Mouse (Mus musculus) spleen, adult 2 months (tissue): ENCODE measurements around the gene Zfp784.

Experiments
- CTCF ChIP-seq: fragments of 200-500 bp; IDR thresholded peaks from 2 replicates; pipeline ENCODE4 v1.5.1; 2011; ENCODE audit warnings: mild to moderate bottlenecking, inconsistent platforms; ENCODE audit not compliant: insufficient read depth, insufficient read length, insufficient replicate concordance; ENCODE audit errors: extremely low read depth
- POLR2A ChIP-seq: fragments of 200-500 bp; IDR thresholded peaks from 2 replicates; pipeline ENCODE4 v1.6.1; 2011; ENCODE audit warnings: low read depth, low read length, inconsistent platforms

GRCm38 (mm10) chr7:5017352-5017751 is 20.9 kb downstream of the Zfp784 start:
- TF ChIP-seq CTCF, result no peak
- TF ChIP-seq POLR2A, result no peak
